Mouse (Mus musculus) activated CD4-positive, CD25-positive, alpha-beta regulatory T cell, adult 4 months (primary cell): ENCODE results near the gene Hdac11. TPM values are rescaled to one million over a fixed set of nuclear protein-coding genes. Genes with fewer than 3 reads are reported as not detected.
"Not testable (repeated sequence)": the region's sequence is repeated elsewhere in the genome, so short reads cannot be mapped to it uniquely, and the experiment has no call there.

Experiments
- ATAC-seq: one replicate; pipeline ENCODE4 v1.8.0; 2017
- polyA plus RNA-seq, 2 experiments: library from polyadenylated mRNA; unstranded; fragments of 100-300 nt; shearing (Covaris generic); gene quantifications; one replicate each; pipeline ENCODE4 v1.2.1; 2017

Gene Hdac11
- polyA plus RNA-seq, 2 experiments from 2014 or later, result 0.54 to 1.3 TPM

- ATAC-seq, result no peak
These were observed 49.3 kb downstream of the Hdac11 start for GRCm38 (mm10) chr6:91205791-91206190.

- no peak for ATAC-seq
These were observed 51.0 kb downstream of the Hdac11 start for GRCm38 (mm10) chr6:91207491-91207890.

GRCm38 (mm10) chr6:91209780-91210179 is 53.3 kb downstream of the Hdac11 start:
- ATAC-seq, result no peak

GRCm38 (mm10) chr6:91210852-91211251 is 54.4 kb downstream of the Hdac11 start:
- no peak for ATAC-seq

- ATAC-seq, result not testable (repeated sequence)
These were observed 55.7 kb downstream of the Hdac11 start, which contains the start of gene Fbln2 for GRCm38 (mm10) chr6:91212155-91212554. Fbln2 (plus strand) TSS chr6:91212455.

- no peak for ATAC-seq
These were observed 56.1 kb downstream of the Hdac11 start for GRCm38 (mm10) chr6:91212571-91212970.

- ATAC-seq, result no peak
These were observed 57.1 kb downstream of the Hdac11 start for GRCm38 (mm10) chr6:91213287-91214218.

- ATAC-seq, result no peak
These were observed 59.0 kb downstream of the Hdac11 start for GRCm38 (mm10) chr6:91215454-91215853.

- ATAC-seq, result no peak
These were observed 62.0 kb downstream of the Hdac11 start for GRCm38 (mm10) chr6:91218445-91218844.

- ATAC-seq, result no peak
These were observed 62.4 kb downstream of the Hdac11 start for GRCm38 (mm10) chr6:91218871-91219270.

- no peak for ATAC-seq
These were observed 63.6 kb downstream of the Hdac11 start for GRCm38 (mm10) chr6:91220062-91220461.

- no peak for ATAC-seq
These were observed 64.6 kb downstream of the Hdac11 start for GRCm38 (mm10) chr6:91221094-91221493.

- no peak for ATAC-seq
These were observed 66.4 kb downstream of the Hdac11 start for GRCm38 (mm10) chr6:91222694-91223346.

Other genes with a start within 250 kb of the Hdac11 start
- gene Iqsec1, start 168.0 kb upstream of the Hdac11 start, polyA plus RNA-seq, result 10 to 100 TPM in 1 of 2 experiments, 1 to 10 TPM in 1; 6.7 to 10.2 TPM
- gene Nup210, start 39.8 kb upstream of the Hdac11 start, polyA plus RNA-seq, result 10 to 100 TPM; 61.6 to 82.1 TPM
- gene Fbln2, start 55.8 kb downstream of the Hdac11 start, polyA plus RNA-seq, result under 1 TPM in 1 of 2 experiments, not detected in 1; 0.48 TPM